Mouse (Mus musculus) heart, adult 9 months (tissue): ENCODE measurements around the gene Slc35g2.

ENCODE experiments used
- DNase-seq, 2 experiments: peaks; one replicate each; pipeline ENCODE4 v3.0.0; 2022; ENCODE audit warnings: low spot score in 2 of 2

The Slc35g2 gene

DNA sequence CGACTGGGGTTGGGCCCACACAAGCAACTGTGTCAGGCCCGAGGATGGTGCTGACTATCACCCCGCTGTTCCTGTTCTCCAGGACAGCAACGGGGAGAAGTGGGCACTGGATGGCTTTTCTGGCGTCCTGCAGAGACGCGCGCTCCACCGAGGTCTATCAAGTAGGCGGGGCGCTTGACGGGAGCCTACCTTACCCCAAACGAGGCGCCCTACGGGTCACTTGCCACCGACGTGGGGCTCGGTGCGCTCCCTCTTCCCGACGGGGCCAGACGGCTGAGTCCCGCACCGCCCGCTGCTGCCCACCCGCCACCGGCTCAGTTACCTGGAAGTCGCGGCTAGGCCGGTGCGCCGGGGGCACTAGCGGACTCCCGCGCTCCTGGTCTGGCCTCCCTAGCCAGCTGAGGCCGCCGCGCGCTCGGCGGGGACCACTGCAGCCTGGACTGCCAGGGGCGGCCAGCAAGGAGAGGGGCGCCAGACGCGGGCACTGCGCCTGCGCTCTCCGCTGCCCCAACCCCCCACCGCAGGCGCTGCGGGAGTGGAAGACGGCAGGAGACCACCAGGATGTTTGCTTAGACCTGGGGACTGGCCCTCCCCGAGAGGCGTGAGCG lies at the start of gene Slc35g2:
Slc35g2 (minus strand) TSS at position 465 of the 608 bp plus-strand sequence.
- DNase-seq = peak; percentile 18 to 21

DNA sequence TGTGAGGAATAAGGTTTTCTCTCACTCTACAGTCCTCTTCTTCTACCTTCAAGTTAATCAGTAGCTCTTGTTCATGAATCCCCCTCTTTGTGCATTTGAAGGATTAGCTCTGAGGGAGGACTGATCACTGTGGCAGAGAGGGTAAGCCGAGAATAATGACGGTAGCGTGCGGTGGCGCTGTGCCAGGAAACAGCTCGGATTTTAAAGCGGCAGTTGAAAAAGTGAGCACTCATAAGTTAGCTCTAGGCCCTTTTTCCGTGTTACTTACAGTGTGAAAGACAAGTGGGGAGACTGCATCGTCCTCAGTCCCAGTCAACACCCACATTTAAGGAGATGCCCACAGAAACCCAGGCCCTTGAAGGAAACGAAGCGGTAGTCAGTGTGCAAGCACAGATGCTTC lies 46.1 kb upstream of the Slc35g2 start:
- DNase-seq = no peak

DNA sequence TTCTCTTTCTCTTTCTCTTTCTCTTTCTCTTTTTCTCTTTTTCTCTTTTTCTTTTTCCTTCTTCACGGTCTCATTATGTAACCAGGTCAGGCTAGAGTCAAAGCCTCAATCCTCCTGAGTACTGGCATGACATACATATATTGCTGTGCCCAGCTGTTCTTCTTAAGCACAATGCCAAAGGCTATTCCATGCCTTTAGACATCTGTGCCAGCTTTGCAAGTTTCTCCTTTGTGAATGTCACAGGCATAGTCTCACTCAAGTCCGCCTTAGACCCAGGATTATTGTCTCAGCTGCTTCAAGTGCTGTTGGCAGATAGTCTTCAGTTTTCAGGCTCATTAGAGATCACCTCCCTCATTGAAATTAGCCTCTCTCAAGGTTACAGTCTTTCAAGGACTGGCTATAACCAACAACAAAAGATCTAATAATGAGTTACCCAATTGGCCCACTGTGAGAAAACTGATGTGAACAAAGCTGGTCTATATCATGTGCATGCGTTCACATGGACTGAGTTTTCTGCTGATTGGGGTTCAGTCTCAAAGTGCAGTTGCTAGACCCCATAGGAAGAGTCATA lies 42.7 kb upstream of the Slc35g2 start:
- no peak for DNase-seq

DNA sequence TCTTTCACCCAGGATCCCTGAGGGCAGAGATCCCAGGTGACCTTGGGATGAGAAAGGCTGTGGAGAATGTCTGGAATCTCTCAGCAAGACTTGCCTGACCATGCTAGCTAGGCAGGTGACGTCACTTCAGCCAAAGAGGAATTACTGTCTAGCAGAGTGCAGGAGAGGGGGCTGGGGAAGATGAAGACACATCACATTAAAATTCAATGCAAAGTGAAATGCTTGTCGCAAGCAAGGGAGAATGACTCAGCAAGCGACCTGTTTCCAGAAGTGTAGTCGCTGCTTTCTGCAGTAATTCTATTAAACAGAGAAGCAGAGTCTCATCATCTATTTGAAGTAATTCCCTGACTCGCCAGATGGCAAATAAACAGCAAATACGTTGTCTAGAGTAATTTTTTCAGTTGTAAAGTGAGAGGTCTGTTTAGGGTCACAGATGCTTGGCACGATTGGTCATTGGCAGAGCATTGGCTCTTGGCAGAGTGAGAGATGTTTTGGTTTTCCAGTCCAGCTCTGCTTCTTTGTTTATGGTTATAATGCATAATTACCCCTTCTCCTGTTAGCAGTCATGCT lies 35.2 kb upstream of the Slc35g2 start:
- DNase-seq = no peak

DNA sequence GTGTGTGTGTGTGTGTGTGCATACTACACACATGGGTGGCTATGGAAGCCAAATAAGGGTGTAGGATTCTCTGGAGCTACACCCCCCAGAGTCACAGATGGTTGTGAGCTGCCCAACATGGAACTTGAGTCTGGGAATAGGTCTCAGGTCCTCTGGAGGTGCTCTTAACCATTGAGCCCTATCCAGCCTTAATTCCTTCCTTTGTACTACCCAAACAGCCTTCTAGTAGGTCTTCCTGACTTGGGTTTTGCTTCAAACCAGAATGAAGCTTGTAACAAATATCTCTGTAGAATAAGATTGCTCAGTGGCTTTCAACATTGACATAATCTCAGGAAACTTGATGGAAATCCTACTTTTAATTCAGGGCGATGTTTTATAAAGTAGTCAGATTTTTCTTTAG lies 34.6 kb upstream of the Slc35g2 start:
- DNase-seq = no peak

DNA sequence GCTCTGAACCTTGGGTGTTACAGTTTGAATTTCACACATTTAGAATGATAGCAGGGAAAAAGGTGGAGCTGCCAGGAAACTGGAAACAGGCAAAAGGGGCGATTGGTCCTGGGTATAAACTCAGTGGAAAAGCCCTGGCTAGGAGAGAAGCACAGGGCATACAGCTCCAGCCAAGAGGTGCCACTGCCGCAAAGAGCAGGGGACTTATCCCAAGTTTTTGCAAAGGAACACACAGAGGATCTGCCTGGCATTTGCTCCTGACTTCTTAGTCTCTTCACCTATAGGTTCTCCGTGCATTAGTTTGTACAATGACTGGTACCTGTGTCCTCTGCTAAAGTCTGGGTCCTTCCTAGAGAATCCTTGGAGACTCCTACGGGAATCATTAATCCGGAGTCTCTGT lies 32.3 kb upstream of the Slc35g2 start:
- DNase-seq = no peak

DNA sequence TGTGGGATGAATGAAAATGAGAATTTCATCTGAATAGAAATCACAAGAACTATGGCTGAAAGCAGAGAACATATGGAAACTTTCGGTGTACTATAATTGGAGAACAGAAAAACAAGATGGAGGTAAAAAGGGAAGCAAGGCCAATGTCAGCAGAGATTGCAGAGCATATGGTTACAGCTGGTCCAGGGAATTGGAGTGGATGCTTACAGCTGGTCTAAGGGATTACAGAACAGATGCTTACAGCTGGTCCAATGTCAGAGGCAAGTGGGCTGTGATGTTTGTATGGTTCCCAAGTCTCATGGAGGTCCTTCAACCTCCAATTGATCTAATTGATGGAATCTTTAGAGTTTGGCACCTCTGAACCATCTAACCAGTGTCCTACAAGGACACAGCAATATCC lies 31.2 kb upstream of the Slc35g2 start:
- DNase-seq = no peak

DNA sequence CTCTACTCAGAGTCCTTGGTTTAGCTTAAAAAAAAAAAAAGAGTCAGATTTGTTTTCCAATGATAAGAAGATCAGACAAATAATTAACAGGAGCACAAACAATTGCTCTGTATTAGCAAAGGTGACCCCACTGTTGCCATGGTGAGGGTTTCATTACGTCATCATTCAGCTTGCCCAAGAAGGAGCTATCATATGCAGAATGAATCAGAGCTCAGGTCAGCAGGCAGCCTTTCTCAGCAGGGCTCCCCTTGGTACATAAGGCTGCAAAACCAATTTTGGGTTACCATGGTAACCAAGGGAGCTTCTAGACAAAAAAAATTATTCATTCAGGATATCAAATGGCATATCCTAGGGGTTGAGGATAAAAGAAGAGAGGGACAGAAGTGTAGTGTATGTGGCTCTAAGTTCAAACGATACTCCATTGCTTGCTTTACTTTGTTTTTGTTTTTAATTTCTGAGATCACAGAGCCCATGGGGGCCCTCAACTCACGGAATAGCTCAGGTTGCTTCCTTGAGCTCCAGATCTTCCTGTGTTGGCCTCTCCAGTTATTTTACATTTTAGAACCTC lies 29.0 kb upstream of the Slc35g2 start:
- DNase-seq = no peak

DNA sequence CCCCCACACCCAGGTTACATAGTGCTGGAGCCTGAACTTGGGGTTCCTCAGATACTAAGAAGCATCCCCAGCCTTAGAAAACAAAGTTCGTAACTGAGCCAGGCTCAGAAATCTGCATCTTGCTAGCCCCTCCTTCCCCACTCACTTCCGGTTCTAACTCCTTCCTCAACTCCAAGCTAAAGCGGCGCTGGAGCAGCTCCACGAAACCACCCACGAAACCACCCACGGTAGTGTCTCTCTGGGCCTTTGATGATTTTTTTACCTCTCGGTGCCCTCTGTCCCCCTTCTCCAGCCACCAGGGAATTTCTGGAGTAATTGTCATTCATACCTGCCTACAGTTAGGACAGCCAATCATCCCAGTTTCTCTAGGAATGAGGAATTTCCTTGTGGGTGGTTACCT lies 26.7 kb upstream of the Slc35g2 start, which contains the start of gene Stag1:
Stag1 (plus strand) TSS at position 253 of the 400 bp plus-strand sequence.
- no peak for DNase-seq

DNA sequence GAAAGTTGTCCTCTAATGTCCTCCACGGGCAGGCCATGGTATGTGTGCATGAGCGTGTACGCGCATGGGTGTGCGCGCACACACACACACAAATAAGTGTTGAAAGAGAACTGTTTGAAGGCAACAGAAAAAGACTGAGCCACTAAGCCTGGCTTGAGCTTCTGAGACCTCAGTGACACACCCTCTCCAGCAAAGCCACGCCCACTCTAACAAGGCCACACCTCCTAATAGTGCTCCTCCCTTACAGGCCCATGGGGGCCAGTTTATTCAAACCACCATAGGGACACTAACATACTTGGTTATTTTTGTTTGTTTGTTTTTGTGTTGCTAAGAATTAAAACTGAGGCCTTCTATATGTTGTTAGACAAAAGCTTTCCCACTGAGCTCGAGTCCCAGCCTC lies 25.4 kb upstream of the Slc35g2 start:
- no peak for DNase-seq

DNA sequence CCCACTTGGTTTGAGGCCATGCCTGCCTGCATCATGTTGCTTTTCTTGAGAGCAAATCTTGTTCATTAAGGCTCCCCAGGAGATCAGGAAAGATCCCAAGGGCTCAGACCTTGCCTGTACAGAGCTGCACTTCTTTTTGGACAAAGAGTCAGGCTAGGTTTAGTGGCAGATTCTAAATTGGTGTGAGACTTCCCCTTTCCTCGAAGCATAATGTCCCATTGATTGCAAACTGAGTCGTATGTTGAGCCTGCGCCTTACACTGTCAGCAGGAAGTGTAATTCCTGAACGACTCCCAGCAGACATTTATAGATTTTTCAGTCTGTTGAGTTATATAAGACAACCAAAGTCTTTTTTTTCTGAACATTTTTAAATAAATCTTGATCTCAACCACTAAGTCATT lies 19.6 kb upstream of the Slc35g2 start:
- DNase-seq = no peak

DNA sequence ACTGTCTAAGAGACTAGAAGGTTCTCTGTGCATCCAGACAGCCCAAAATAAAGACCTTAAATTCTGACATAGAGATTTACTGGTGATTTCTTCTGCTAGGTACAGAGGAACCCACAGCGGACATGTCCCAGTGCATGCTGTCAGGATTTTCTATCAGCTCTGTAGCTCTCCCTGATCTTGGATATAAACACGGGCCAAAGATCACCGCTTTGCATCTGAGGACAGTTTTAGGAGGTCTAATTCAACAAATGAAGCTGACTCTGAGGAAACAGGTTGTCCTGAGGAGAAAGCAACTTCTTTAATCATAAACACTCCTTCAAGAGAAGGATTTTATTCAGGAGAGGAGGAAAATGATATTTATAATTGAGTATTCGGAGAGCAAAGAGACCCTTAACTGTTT lies 13.1 kb upstream of the Slc35g2 start:
- DNase-seq = no peak

DNA sequence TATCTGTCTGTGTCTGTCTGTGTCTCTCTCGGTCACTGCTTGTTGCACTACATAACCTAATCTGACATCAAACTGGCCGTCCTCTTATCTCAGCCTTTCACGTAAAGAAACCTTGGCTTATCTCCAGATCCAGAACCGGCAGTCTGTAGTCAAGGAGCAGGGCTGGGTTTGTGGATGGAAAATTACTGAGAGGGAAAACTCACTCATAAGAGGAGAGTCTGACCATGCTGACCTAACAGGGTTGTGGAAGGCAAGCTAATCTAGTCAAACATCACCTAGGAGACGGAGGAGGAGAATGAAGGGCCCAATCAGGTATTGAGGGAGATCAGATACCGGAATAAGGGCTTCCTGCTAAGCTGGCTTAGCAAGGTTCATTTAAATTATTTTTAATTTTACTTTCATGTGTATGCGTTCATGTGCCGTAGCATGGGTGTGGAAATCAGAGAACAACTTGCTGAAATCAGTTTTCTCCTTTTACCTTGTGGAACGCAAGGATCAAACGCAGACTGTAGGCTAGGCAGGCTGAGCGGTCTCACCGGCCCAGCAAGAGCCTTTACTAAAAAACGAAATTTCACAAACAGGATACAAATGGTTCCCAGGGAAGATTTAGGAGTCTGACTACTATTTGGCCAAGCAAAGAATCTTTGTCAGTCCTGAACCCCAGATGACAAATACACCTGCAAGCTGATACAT lies 12.1 kb upstream of the Slc35g2 start:
- no peak for DNase-seq

DNA sequence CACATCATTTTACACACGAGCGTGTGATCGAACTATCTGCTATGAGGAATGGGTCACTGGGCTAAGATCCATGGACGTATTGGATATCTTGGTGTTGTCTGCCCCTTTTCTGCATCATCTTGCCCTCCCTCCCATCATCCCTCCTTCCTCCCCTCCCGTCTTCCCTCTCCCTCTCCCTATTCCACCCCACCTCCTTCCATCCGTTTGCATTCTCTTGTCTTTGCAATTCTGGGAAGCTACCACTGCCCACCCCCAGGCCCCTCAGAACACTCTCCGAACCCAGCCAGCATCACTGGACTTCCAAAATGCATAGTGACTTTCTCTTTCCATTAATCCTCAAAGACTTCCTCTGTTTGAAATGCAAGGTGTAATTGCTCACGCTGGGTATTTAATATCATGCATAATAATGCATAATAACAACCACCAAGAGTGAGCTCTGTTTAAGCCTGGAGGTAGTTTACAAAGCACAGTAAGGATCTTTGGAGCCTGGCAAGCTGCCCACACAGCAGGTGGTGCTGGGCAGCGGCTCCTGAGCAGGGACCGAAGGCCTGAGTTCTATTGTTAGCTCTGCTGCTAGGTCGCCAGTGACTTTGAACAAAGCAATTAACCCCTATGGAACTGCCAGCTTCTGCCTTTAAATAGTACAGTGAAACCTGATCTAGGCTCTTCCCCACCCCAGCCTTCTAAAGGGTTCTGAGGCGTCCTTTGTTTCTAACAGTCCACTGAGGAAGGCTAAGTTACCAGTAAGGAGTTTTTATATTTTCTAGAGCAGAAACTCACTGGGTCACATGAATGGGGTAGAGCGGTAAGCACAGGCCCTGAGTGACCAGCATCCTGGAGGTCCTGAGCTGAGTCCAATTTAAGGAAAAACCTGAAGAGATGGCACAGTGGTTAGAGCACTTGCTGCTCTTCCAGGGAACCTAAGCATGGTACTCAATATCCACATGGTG lies 10.9 kb upstream of the Slc35g2 start:
- DNase-seq = peak; percentile 25 to 48

DNA sequence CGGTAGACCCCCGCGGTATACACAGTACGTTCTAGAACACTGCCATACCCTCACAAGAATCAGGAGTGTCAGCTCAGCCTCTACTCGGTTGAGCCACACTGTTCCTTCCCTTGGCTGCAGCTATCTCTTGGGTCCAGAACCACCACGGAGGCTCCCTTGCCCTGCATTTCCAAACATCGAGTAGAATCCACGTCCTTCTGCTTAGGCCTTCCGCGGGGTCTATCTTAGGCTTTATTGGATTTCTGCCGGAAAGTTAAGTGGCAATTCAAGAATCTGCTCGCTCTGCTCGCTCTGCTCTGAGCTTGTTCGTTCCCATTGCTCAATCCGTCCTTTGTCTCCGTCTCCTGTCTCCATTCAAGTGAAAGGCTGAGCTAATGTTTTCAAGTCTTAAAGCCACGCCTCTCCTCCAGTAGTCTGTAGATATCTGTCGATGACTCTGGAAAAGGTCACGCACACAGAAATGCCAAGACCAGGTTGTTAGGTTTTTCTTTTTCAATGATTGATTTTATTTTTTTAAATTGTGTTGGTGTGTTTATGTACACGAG lies 9.4 kb upstream of the Slc35g2 start:
- no peak for DNase-seq

DNA sequence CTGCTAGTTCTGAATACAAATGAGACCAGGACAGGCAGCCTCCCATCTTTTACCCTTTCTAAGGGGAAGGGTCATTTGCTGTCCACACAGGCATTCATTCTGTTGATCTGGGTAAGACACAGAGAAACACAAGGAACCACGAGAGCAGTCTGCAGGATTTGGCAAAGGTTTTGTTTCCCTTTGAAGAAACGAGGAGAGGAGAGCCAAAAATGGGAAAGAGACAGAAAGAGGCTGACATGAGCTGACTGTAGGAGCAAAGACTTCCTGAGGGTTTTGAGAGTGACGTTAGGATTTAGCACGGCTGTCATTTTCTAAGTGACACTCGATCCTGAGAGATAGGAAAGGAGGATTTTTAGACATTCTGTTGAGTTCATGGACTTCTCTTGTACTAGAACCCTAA lies 3.1 kb upstream of the Slc35g2 start:
- DNase-seq = no peak

DNA sequence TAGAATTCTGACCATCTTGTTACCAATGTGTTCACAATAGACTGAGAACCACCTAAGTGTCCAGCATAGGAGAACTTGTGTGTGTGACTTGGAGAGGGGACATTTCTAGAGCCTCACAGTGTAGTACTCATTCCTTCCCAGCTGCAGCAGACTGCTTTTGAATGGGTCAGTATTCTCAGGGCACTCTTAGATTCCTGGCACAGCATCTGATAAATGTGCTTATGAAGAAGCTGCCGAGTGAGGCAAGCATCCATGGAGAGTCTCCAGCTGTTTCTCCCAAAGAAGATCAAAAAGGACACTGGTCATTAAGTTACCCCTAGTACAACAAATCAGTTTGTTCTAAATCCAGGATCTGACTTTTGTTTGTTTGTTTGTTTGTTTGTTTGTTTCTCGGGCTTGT lies 2.4 kb upstream of the Slc35g2 start:
- DNase-seq = no peak

DNA sequence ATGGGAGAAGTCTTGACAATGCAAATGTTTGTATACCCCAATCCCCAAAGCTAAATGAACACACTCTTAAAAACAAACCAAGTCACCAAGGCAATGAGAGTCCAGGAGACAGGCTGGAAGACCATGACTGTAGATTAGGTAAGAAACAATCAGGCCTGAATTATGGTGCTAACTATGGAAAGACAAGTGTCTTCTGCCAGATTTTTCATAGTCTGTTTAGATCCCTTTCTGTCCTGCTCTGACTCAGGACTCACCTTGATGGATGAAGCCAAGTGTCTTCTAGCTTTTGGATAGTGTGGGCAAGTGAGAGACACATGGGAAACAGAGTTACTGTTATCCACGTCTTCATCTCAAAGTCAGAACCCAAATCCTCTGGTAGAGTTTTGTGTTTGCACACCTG lies 621 bp upstream of the Slc35g2 start:
- no peak for DNase-seq

DNA sequence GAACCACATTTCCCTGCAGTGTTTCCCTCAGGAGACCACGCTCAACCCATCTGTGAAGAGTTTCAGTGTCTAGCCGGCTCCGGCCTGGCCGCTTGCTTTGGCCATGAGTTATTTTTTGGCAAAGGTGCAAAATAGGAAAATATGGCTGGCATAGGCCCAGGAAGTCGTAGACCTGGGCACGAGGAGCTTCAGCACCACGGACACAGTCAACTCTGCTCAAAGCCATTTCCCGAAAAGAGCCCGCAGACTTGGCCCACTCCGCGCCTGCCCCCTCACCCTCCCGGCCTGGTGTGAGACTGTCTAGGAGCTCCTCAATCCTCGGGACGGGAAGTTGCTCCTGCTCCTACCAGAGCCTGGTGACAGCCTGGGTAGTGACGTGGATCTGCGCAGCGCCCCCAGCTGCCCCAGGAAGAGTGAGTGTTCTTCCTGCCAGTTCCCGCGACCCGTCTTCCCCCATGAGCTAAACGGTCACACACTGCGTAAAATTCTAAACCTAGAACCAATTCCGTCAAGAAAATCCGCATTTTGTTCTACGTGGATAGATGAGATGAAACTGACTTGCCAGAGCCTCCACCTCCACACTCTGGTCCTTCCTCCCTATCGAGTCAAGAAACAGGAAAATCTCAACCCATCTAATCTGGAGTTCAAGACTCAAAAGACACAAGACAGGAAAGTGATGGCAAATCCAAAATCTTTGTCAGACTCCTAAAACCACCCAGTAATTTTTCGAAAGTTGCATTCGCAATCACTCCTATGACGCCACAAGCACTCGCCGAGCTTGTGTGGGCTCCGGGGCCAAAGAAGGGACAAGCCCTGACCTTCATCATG lies 878 bp downstream of the Slc35g2 start:
- DNase-seq = peak; percentile 52 to 53

DNA sequence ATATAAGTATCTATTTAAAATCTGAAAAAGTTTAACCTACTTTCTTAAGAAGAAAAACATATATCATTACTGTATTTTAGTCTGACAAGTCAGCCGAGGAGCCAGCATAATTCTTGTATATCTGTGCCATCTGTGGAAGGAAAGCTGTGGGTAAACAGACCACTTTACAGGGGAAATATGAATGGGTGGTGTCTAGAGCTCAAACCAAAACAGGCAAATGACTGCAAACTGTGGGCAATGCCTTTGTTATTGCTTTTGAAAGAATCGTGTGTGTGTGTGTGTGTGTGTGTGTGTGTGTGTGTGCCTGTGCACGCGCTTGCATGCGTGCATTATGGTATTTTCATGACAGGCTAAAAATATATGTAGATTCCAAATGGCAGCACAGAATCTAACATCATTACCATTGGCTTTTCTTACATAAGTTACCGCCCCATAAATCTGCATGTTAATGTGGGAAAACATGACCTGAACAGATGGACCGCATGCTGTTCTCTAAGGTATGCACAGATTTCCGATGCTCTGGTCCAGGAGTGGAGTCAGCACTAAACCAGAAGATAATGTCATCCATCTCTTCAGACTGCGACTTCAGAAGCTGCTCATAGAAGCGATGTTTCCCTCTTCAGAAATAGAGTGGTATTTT lies 10.5 kb downstream of the Slc35g2 start:
- DNase-seq = no peak
